Mouse (Mus musculus) olfactory bulb, adult 2 months (tissue): ENCODE measurements around the gene Sgms1. TPM values are rescaled to one million over a fixed set of nuclear protein-coding genes. Genes with fewer than 3 reads are reported as not detected.

Experiments used
- H3K27ac ChIP-seq: fragments of 200-500 bp; 2 replicates; pipeline ENCODE4 v1.5.1; 2012; ENCODE audit warnings: low read depth, low read length; ENCODE audit not compliant: insufficient read depth
- H3K4me1 ChIP-seq: fragments of 200-500 bp; 2 replicates; pipeline ENCODE4 v1.6.1; 2012; ENCODE audit warnings: low read length; ENCODE audit not compliant: control insufficient read depth, insufficient read depth
- H3K4me3 ChIP-seq: fragments of 200-500 bp; 2 replicates; pipeline ENCODE4 v1.5.1; 2012; ENCODE audit warnings: mild to moderate bottlenecking, low read depth, low read length, moderate library complexity; ENCODE audit not compliant: insufficient read depth
- CTCF ChIP-seq: fragments of 200-500 bp; IDR thresholded peaks from 2 replicates; pipeline ENCODE4 v1.5.1; 2012; ENCODE audit warnings: low read depth, mild to moderate bottlenecking, low read length, moderate library complexity; ENCODE audit not compliant: insufficient read depth
- POLR2A ChIP-seq: fragments of 200-500 bp; IDR thresholded peaks from 2 replicates; pipeline ENCODE4 v1.6.1; 2012; ENCODE audit warnings: mild to moderate bottlenecking, low read depth, low read length, moderate library complexity; ENCODE audit not compliant: insufficient read depth
- WGBS: fragments of 180-500 bp; shearing (Covaris S2); methylation state at CpG from one replicate; pipeline ENCODE4 v1.1.7; 2018; 5-methylcytosine and 5-hydroxymethylcytosine counted together
- polyA plus RNA-seq: library from polyadenylated mRNA; stranded (reverse); fragments of >200 nt; gene quantifications from 2 replicates; pipeline ENCODE4 v1.2.4, GENCODE M21; 2012; ENCODE audit warnings: low replicate concordance; ENCODE audit not compliant: missing spikeins, insufficient read depth, insufficient read length

The Sgms1 gene
- polyA plus RNA-seq, 1 experiment: not detected

DNA sequence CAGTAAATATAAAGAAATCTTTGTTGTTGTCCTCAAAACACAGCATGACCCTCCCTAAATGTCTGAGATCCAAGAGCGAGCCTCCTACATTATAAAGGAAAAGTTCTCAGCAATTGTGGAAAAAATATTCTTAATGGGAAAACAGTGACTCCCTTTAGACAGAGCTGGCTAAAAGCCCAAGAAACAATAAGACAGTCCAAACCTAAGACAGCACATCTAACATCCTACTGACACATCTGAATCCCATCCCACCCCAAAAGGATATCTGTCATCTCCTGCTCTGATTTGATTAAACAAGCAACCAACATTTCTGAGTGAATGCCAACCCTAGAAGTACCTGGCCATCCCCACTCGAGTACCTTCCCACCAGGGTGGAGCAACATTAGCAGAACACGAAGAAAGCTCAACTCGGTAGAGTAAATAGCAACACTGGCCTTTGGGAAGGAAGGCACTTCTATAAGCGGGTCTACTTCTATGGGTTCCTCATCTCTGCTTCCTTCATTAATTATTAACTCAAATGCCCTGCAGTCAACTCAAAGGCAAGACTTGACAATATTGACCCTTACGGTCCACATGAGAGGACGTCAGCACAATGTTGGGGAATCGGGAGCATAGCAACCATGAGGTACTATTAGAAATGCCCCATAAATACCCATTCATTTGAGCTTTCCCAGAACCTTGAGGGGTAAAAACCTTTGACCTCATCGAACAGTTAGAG, 42.7 kb downstream of the Sgms1 start:
- Histone ChIP-seq H3K4me3 (no peak overlapping the region), H3K27ac (no peak overlapping the region), H3K4me1 (peaks cover 14% of the 10 kb centered on the region)
- TF ChIP-seq POLR2A (no peak), CTCF (no peak)
- WGBS: 89% methylated on average over 9 of the region's 9 CpGs

DNA sequence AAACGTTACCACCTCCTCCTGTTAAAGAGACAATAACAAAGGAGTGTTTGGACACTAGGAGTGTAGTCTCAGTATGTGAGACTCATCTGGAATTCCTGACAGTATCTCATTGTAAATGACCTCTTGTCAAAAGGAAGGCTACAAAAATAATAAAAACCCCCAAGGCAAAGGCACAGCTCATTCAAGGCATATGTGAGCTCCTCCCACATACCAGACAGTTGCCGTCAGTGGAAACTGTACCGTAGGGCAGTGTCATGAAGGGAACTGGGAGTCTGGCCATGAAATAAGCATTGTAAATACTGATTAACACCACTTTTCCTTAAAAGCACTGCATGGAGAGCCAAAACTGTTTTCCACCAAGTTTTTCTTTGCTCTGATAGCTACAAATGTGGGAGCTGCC, 43.3 kb downstream of the Sgms1 start:
- TF ChIP-seq POLR2A (no peak), CTCF (no peak)
- Histone ChIP-seq H3K4me1 (peaks cover 14% of the 10 kb centered on the region), H3K27ac (no peak overlapping the region), H3K4me3 (no peak overlapping the region)
- WGBS: 52% methylated on average over 3 of the region's 3 CpGs

DNA sequence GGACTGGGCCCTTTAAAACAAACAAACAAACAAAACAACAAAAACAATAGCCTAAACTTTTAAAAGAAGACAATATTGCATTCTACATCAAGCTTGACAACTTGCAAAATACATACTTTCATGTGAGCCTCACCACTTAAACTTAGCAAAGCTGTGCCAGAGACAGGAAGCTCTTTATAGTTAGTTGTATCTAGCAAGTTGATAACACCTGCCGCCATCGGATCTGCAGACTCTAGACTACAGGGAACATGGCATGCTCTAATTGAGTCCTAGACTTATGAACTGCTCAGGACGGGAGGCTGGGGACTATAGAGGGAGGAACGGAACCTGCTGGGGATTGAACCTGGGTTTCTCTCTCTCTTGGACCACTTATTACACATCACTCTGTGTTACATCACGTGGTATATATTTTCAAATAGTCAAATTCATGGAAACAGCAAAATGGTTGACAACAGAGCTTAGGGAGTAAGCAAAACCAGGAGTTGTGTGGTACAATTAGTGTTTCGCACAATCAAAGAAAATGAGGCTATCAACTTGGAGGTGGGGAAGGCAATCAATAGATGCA, 44.3 kb downstream of the Sgms1 start:
- 94% methylated on average over 6 of the region's 6 CpGs for WGBS
- TF ChIP-seq POLR2A (no peak), CTCF (no peak)
- no peak overlapping the region for H3K27ac ChIP-seq
- H3K4me1 ChIP-seq: peaks cover 14% of the 10 kb centered on the region
- H3K4me3 ChIP-seq: no peak overlapping the region

- no peak overlapping the region for H3K27ac ChIP-seq
- no peak overlapping the region for H3K4me3 ChIP-seq
- 40% methylated on average over 4 of the region's 4 CpGs for WGBS
- H3K4me1 ChIP-seq: peaks cover 14% of the 10 kb centered on the region
- TF ChIP-seq POLR2A: no peak
- TF ChIP-seq CTCF: no peak
Measured at GRCm38 (mm10) chr19:32344738-32345121, 44.8 kb downstream of the Sgms1 start.

- 32% methylated on average over 17 of the region's 17 CpGs for WGBS
- TF ChIP-seq CTCF (no peak), POLR2A (no peak)
- no peak overlapping the region for H3K27ac ChIP-seq
- H3K4me1 ChIP-seq: peaks cover 14% of the 10 kb centered on the region
- no peak overlapping the region for H3K4me3 ChIP-seq
Measured at GRCm38 (mm10) chr19:32343937-32344737, 45.4 kb downstream of the Sgms1 start.

- peaks cover 14% of the 10 kb centered on the region for H3K4me1 ChIP-seq
- H3K4me3 ChIP-seq: no peak overlapping the region
- 95% methylated on average over 5 of the region's 5 CpGs for WGBS
- TF ChIP-seq CTCF (no peak), POLR2A (no peak)
- no peak overlapping the region for H3K27ac ChIP-seq
Measured at GRCm38 (mm10) chr19:32342436-32342835, 47.1 kb downstream of the Sgms1 start.

- TF ChIP-seq CTCF: no peak
- no peak for TF ChIP-seq POLR2A
- peaks cover 14% of the 10 kb centered on the region for H3K4me1 ChIP-seq
- H3K4me3 ChIP-seq: no peak overlapping the region
- H3K27ac ChIP-seq: no peak overlapping the region
- WGBS: 44% methylated on average over 2 of the region's 2 CpGs
Measured at GRCm38 (mm10) chr19:32341091-32341490, 48.4 kb downstream of the Sgms1 start.

DNA sequence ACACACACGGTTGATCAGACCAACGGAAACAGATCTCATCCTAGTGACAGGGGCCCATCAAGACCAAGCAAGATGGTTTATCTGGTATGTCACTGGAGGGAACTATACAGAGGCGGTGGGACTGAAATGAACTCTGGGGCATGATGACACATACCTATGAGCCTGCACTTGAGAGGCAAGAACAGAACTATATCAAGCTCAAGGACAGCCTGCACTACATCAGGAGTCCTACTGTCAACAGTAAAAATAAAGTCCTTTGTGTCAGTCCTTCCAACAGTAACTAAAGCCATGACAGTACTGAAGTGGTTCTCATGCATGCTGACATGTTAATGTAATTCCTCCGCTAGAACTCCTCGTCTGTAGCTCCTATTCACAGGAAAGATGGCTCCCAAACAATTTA, 49.3 kb downstream of the Sgms1 start:
- peaks cover 14% of the 10 kb centered on the region for H3K4me1 ChIP-seq
- no peak overlapping the region for H3K4me3 ChIP-seq
- TF ChIP-seq POLR2A (no peak), CTCF (no peak)
- H3K27ac ChIP-seq: no peak overlapping the region
- WGBS: 97% methylated on average over 5 of the region's 5 CpGs

DNA sequence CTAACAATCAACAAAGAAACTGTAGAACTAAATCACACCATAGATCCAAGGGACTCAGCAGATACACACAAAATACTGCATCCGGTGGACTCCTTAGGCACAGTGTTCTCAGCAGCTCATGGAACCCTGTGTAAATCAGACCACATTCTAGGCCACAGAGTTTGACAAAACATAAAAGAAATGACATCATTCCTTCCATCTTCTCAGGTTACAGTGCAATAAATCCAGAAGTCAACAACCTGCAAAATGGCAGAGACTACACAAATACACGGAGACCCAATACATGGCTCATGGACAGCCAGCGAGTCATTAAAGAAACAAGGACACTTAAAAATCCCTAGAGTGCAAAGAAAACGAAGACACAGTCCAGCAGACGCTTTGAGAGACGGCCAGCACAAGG, 51.8 kb downstream of the Sgms1 start:
- H3K27ac ChIP-seq: no peak overlapping the region
- H3K4me1 ChIP-seq: peaks cover 5% of the 10 kb centered on the region
- 83% methylated on average over 6 of the region's 6 CpGs for WGBS
- no peak overlapping the region for H3K4me3 ChIP-seq
- no peak for TF ChIP-seq CTCF
- TF ChIP-seq POLR2A: no peak
